Mouse (Mus musculus) NIH3T3 (cell line): Measurements from ENCODE around the gene Fgd3.
A peak's percentile ranks its signal among the peaks of the same experiment; 100 is the strongest.

Source experiments
- DNase-seq: peaks from one replicate; pipeline ENCODE4 v3.0.0-alpha.2; 2012; ENCODE audit warnings: low read depth

Gene Fgd3

GRCm38 (mm10) chr13:49320040-49320439 is at the start of gene Fgd3:
Fgd3 (minus strand) TSS chr13:49320311.
- DNase-seq = peak; percentile 64

DNA sequence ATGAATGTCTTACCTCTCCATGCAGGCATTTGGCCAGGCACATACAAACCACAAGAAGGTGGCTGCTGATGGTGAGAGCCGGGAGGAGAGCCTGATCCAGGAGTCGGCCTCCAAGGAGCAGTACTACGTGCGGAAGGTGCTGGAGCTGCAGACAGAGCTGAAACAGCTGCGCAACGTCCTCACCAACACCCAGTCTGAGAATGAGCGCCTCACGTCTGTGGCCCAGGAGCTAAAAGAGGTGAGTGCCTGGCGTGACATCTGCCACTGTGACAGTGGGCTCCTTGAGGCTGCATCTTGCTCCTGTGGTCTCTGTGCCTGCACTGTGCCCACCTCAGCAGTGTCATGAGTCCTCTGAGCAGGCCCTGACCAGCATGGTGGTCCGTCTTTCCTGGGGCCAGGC is 49.3 kb upstream of the Fgd3 start:
- no peak for DNase-seq

GRCm38 (mm10) chr13:49367657-49368440 is 47.7 kb upstream of the Fgd3 start:
- no peak for DNase-seq

DNA sequence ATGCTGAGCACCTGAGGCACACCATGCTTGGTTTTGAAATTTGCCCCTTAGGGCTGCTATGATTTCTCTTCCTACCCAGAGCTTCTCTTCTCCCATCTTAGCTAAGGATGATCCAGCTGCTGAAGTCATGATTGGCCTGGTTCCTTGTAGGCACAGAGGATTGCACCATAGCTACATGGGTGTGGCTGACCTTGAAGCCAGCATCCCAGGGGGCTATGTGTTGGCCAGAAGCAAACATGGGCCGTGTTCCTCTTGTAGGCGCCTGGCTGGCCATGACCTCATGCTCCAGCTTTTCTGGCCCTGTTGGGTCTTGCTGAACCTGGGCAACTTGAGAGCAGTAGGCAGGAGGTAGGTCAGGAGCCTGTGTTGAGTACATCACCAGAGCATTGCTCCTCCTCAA is 44.6 kb upstream of the Fgd3 start:
- peak; percentile 76 for DNase-seq

DNA sequence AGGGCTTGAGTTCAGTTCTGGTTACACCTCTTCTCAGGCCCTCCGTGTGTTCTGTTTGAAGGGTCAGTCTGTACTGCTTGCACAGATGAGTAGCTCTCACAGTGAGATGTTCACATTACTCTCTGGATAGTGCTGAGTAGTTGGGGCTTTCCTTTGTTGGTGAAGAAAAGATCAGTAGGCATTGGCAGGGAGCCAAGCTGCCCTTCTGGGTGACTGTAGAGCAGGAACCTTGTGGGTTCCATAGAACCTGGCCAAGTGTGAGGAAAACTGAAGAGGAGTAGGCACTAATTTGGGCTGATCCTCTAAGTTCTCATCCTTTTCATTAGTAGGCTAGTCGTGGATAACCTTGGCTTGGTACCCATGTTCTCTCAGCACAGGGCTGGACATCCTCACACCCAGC is 42.7 kb upstream of the Fgd3 start:
- peak; percentile 22 for DNase-seq

DNA sequence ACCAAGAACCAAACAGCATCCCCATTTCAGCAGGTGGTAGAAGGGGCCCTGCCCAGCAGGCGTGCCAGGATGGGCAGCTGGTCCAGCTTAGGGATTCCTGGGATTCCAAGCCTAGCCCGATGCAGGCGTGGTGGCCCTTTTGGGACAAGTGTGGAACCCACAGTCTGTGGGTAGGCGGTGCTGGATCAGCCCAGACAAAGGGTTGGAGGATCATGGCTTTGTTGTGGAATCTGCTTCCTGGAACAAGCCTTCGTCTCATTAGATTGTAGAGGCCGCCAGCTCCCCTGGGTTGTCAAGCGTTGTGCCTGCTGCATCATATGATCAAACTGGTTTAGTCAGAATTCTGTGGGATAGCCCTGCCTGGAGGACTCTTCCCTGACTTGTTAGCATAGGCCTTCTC is 42.3 kb upstream of the Fgd3 start:
- no peak for DNase-seq

GRCm38 (mm10) chr13:49360906-49361406 is 40.8 kb upstream of the Fgd3 start:
- no peak for DNase-seq

DNA sequence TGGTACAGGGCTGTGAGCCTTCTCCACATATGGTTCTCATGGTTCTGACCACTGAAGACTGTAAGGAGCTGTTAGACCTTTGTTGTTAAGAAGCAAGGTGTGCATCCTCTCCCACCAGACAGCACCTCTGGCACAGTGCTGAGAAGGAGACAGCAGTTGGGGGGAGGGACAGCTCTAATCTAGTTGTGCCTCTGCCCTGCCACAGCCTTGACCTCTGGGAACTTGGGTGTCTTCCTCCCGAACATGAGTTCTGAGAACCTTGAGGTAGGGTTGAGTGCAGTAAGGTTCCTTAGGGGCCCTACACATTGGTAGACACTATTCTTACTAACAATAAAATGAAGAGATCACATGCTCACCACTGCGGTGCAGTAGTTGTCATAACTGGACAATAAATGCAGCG is 38.1 kb upstream of the Fgd3 start:
- DNase-seq = no peak

GRCm38 (mm10) chr13:49357367-49358026 is 37.4 kb upstream of the Fgd3 start:
- peak; percentile 67 for DNase-seq

- DNase-seq = no peak
These were observed 36.0 kb upstream of the Fgd3 start for GRCm38 (mm10) chr13:49356090-49356489.

- no peak for DNase-seq
These were observed 35.5 kb upstream of the Fgd3 start for GRCm38 (mm10) chr13:49355461-49356061.

DNA sequence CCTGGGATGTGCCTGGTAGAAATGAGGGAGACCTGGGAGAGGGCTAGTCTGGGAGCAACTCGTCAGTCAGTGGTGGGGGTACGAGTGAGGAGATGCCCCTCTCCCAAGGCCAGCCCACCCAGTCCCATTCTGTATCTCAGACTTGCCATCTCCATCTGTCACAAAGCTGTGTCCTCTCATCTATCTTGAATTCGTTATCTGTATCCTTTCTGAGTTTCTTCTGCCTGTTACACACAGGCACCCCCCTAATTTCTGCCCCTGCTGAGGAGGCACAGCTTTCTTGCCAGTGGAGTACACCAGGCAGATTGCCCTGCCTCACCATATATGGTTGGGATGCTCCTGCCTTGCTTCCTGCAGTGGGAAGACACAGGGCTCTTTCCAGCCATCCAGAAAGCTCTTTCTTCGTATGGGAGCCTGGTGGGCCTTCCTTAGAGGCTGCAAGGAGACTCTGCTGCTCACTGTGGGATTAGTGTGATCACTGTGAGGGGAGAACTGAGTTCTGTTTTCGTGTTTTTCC is 33.9 kb upstream of the Fgd3 start:
- DNase-seq = no peak

DNA sequence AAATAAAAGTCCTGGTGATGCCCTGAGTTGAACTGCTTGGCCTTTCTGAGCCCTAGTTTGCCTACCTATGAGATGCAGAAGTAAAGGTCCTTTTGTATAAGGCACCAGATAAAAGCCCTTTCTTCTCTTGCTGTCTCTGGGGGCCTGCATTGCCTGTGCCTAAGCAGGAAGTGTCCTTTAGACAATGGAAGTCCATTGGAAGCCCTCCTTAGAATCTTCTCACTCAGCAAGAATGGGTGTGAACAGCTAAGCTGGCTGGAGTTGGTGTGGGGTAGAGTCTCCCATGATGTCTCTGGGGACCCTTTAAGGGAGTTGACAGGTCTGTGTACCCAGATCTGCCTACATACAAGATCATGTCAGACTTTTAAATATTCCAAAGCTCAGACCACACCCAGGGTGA is 33.3 kb upstream of the Fgd3 start:
- no peak for DNase-seq

- no peak for DNase-seq
These were observed 32.6 kb upstream of the Fgd3 start for GRCm38 (mm10) chr13:49352581-49353159.

DNA sequence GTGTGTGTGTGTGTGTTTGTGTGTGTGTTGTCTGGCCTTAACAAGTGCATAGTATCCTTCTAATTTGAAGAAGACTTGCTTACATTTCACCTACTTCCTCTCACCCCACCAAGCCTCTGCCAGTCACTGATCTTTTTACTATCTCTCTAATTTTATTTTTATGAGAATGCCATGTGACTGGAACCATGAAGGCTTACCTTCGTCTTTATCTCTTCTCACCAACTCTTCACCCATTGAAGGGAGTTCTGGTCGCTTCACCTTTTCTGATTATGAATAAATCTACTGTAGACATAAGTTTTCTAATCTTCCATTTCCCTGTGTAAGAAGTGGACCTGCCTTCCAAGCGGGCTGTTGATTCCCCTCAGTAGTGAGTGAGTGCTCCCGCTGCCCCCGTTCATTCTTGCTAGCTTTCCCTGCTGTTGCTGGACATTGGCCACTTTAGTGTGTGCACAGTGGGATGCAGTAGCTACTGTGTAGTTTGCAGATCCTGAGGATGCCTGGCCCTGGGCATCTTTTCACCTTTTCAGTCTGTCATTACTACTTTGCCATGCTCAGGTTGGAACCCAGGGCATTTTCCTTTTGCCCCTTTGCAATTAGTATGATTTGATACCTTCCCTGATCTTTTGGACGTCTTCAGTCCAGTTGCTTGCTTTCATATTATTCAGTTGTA is 29.9 kb upstream of the Fgd3 start:
- DNase-seq = no peak

DNA sequence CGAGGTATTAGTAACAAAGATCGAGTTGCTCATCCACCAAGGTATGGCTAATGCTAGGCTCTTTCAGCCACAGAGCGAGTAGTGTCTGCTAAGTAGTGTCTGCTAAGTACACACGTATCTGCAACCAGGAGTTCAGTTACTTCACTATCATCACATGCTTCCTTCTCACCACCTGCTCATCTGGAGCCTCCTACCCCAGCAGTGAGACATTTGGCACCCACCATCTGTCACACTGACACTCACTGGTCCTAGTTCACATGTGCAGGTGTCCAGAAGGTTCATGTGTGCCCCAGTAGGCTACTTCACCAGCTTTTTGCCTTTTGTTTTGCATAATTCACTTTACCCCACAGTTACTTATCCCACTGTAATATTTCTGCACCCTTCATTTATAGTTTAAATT is 29.2 kb upstream of the Fgd3 start:
- DNase-seq = no peak

GRCm38 (mm10) chr13:49348522-49348921 is 28.4 kb upstream of the Fgd3 start:
- DNase-seq = no peak

DNA sequence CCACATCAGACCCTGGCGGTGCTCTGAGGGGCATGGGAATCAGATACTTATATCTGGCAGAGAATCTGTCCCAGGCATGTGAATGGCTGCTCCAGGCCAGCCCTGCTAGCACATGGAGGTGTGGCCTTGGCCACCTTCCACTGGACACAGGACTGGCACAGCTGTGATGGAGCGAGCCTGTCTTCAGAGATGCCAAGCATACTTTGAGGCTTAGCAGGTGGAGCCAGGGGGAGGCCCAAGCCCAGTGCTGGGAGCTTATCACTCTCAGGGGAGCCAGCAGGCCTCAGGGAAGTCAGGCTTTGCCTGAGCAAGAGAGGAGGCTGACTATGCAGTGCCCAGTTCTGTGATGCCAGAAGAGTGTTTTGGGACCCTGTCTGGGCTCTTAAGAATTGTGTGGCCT is 25.4 kb upstream of the Fgd3 start:
- DNase-seq = peak; percentile 68

DNA sequence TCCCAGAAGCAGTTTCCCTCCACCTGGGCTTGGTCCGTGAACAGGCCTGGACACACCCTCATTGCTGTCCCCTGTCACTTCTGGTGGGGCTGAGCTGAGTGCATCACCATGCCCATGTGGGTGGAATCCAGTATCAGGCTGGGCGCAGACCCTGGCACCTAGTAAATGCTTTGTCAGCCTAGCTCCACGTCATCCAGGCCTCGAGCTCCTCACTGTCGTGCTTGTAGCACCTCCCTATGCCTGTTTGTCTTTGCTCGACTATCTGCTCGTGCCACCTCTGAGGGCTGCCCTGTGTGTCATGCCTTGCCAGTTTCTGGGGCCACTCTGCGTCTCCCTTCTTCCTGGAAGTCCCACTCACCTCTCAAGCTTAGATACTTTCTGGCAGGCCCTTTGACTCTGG is 24.5 kb upstream of the Fgd3 start:
- DNase-seq = no peak

DNA sequence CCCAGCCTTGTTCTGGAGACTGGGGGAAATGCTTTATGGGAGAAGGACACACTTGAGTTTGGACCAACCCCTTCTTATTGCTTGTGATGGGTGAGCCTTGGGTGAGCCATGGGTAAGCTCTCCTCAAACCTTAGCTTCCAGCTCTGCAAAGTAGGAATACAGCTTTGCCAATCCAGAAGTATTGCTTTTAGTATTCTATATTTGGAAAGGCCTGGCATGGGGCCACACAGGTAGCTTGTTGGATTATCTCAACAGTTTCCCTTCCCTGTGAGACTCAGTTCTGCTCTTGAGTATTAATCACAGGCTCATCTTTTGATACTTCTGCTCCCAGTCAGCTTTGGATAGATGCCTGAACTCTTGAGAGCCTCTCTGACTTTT is 22.6 kb upstream of the Fgd3 start:
- DNase-seq = no peak

DNA sequence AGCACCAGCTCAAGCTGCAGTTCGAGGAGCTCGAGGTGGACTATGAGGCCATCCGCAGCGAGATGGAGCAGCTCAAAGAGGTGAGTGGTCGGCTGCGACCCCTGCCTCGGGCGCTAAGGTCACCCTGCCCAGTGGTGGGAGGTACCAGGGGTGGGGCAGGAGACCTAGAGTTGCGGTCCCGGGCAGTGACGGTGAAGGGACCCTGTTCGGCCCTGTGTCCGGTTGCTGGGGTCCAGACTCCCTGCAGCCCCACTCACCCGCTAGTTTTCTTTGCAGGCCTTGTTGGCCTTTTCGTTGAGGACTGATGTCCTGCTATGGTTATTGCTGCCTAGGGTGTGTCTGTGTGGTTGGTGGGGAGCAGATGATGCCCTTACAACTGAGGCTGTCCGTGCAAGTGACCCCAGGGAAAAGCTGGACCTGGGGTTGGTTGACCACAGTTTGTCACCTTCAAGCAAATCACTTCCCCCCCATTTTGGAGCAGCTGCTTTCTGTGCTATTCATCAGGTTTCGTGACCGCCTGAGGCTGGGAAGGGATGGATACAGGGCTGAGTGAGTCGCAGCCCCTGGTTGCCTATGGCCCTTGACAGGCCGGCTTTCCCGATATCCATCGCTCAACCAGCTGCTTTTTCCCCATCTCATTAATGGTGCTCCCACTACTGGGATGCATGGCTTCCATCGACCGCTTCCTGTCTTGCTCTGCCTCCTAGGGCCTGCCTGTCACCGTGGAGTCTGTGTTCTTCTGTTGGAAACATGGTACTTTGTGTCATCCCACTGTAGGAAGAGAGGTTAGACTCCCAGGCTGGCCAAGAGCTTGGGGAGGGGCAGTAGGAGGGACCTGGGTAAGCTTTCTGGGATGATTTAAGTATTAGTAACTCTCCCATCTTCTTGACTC is 22.0 kb upstream of the Fgd3 start:
- DNase-seq = peak; percentile 18
